22 mouse cellular contexts compared by ENCODE assay signal in genomic region chr3:32337770-32338169, GRCm38 (mm10). TPM values are rescaled to one million over a fixed set of nuclear protein-coding genes. Genes with fewer than 3 reads are reported as not detected.
DNase-seq lines count a peak whose midpoint lies in the region; ATAC-seq and TF ChIP-seq lines count a peak whose summit lies in the region.
"Had no signal": no experiment of that assay in that cellular context is flagged by ENCODE, and none has a peak within 500 bp of the region (broad histone marks: within the 10 kb centered on the region; RNA-seq: fewer than 3 reads in every experiment).

No protein-coding gene starts in this region.

- H3K4me2 ChIP-seq in heart, postnatal 0 days (ENCODE audit: low read depth, low read length): no peak overlapping the region
- no peak overlapping the region for H3K4me2 ChIP-seq in kidney, embryonic 14.5 days (replicated peaks; ENCODE audit: low read depth, low read length)
- H3K4me2 ChIP-seq: embryonic facial prominence, embryonic 13.5 days; heart, embryonic 15.5 days; hindbrain, embryonic 12.5 days; liver, embryonic 11.5 days had no signal

- no peaks in the 10 kb centered on the region for H3K27me3 ChIP-seq in heart, postnatal 0 days (ENCODE audit: control insufficient read depth, insufficient read depth, low read length)
- H3K27me3 ChIP-seq in kidney, embryonic 14.5 days (ENCODE audit: control insufficient read depth, insufficient read depth, low read length): no peaks in the 10 kb centered on the region
- H3K27me3 ChIP-seq: embryonic facial prominence, embryonic 13.5 days; heart, embryonic 15.5 days; hindbrain, embryonic 12.5 days had no signal

- H3K36me3 ChIP-seq in heart, postnatal 0 days (replicated peaks; ENCODE audit: control insufficient read depth, insufficient read depth, low read length): peaks cover 11% of the 10 kb centered on the region; the same call in 1 of the 2 replicates
- peaks cover 9% of the 10 kb centered on the region; the same call in 1 of the 2 replicates for H3K36me3 ChIP-seq in kidney, embryonic 14.5 days (ENCODE audit: control insufficient read depth, insufficient read depth, low read length)

- peak; percentile 20 for DNase-seq in adrenal gland, postnatal 10 days
- no peak for DNase-seq in adrenal gland, postnatal 4 days (ENCODE audit: low spot score in 2 of 2)
- DNase-seq in heart, postnatal 0 days (ENCODE audit: low spot score): no peak
- no peak for DNase-seq in heart, adult 9 months (ENCODE audit: low spot score in 2 of 2)
- peak; percentile 8 to 19 for DNase-seq in kidney, postnatal 36 days
- DNase-seq in R1 (ENCODE audit: low read depth, low spot score): peak; percentile 25
- no peak for DNase-seq in spleen, adult 18-20 months
- DNase-seq: cerebellum, adult 11-12 months; cerebellum, postnatal 14 days; gastrocnemius, postnatal 25 days; layer of hippocampus, adult 9-11 months; lung, postnatal 4 days; right cerebral cortex, postnatal 25 days; thymus, postnatal 14 days had no signal

- no peak overlapping the region for H3K9ac ChIP-seq in heart, postnatal 0 days (replicated peaks; ENCODE audit: low read depth, low read length)
- H3K9ac ChIP-seq in kidney, embryonic 14.5 days (ENCODE audit: low read depth, low read length): no peak overlapping the region
- H3K9ac ChIP-seq: embryonic facial prominence, embryonic 13.5 days; heart, embryonic 15.5 days; hindbrain, embryonic 12.5 days had no signal

- TF ChIP-seq EP300 in heart, postnatal 0 days (IDR thresholded peaks at IDR 0.05; ENCODE audit: low read depth): no peak

- 50% methylated on average over 7 of the region's 7 CpGs for WGBS in heart, postnatal 0 days
- 89% methylated on average over 7 of the region's 7 CpGs for WGBS in kidney, embryonic 14.5 days

- H3K27ac ChIP-seq in heart, postnatal 0 days (ENCODE audit: low read depth): peak overlapping the region; percentile 19; the same call in 1 of the 2 replicates
- H3K27ac ChIP-seq in kidney, embryonic 14.5 days (ENCODE audit: low read depth, low read length): no peak overlapping the region
- H3K27ac ChIP-seq: embryonic facial prominence, embryonic 13.5 days; heart, embryonic 15.5 days; hindbrain, embryonic 12.5 days had no signal

- no peak overlapping the region for H3K4me3 ChIP-seq in heart, postnatal 0 days (ENCODE audit: low read depth, low read length)
- H3K4me3 ChIP-seq in kidney, embryonic 14.5 days (ENCODE audit: low read length): no peak overlapping the region
- H3K4me3 ChIP-seq: embryonic facial prominence, embryonic 13.5 days; heart, embryonic 15.5 days; hindbrain, embryonic 12.5 days had no signal

- no peak for ATAC-seq in heart, postnatal 0 days (ENCODE audit: insufficient read depth, low read depth)
- no peak for ATAC-seq in kidney, embryonic 14.5 days (ENCODE audit: low FRiP score, low TSS enrichment)
- ATAC-seq: CD4-positive, CD25-positive, alpha-beta regulatory T cell, adult 4 months; forebrain, embryonic 16.5 days had no signal

- H3K4me1 ChIP-seq in heart, postnatal 0 days (ENCODE audit: control insufficient read depth, insufficient read depth): peaks cover 19% of the 10 kb centered on the region
- H3K4me1 ChIP-seq in kidney, embryonic 14.5 days (ENCODE audit: control insufficient read depth, insufficient read depth, low read length): no peaks in the 10 kb centered on the region
- H3K4me1 ChIP-seq: embryonic facial prominence, embryonic 13.5 days; hindbrain, embryonic 12.5 days had no signal

- H3K9me3 ChIP-seq in heart, postnatal 0 days (replicated peaks; ENCODE audit: control insufficient read depth, low read length): no peaks in the 10 kb centered on the region
- H3K9me3 ChIP-seq in kidney, embryonic 14.5 days (ENCODE audit: control insufficient read depth, low read length): no peaks in the 10 kb centered on the region
- H3K9me3 ChIP-seq: embryonic facial prominence, embryonic 13.5 days; G1E; heart, embryonic 15.5 days; hindbrain, embryonic 12.5 days had no signal

- TF ChIP-seq CTCF in heart, postnatal 0 days (IDR thresholded peaks at IDR 0.05; ENCODE audit: low read depth): no peak

RNA-seq across cellular contexts. Expression of gene Zmat3, which starts 28.0 kb away (rescaled TPM):
- 10 to 100 TPM; 13.3 to 14.8 TPM for total RNA-seq in adrenal gland, postnatal 10 days (2021)
- total RNA-seq in adrenal gland, postnatal 4 days (2021): 10 to 100 TPM; 20.2 to 23.7 TPM
- 3.5 and 3.6 TPM in 2 replicates for total RNA-seq in heart, postnatal 0 days (2014; rRNA removed; ENCODE audit: low replicate concordance)
- polyA plus RNA-seq in heart, postnatal 0 days (2015; fragmentation: Nextera tagmentation; extraction: Ambion mirVana): 1.7 and 1.9 TPM in 2 replicates
- 5.8 and 6.9 TPM in 2 replicates for polyA plus RNA-seq in kidney, embryonic 14.5 days (2014; fragmentation: Nextera tagmentation; extraction: Ambion mirVana)

RNA-seq across cellular contexts. Expression of gene Pik3ca, which starts 59.7 kb away (rescaled TPM):
- total RNA-seq in adrenal gland, postnatal 10 days (2021): 10 to 100 TPM; 36.0 to 44.2 TPM
- total RNA-seq in adrenal gland, postnatal 4 days (2021): 10 to 100 TPM; 49.5 to 54.0 TPM
- 19.2 and 20.4 TPM in 2 replicates for total RNA-seq in heart, postnatal 0 days (2014; rRNA removed; ENCODE audit: low replicate concordance)
- 6.7 and 7.7 TPM in 2 replicates for polyA plus RNA-seq in heart, postnatal 0 days (2015; fragmentation: Nextera tagmentation; extraction: Ambion mirVana)
- 14.5 and 16.2 TPM in 2 replicates for polyA plus RNA-seq in kidney, embryonic 14.5 days (2014; fragmentation: Nextera tagmentation; extraction: Ambion mirVana)

Comparison
In these comparisons a context has a peak if more than half of its experiments do, and no peak if none do; other contexts are left out.
1. DNase-seq: peak in adrenal gland, postnatal 10 days (single experiment), kidney, postnatal 36 days (2 of 2) and R1 (single experiment); none in adrenal gland, postnatal 4 days (0 of 2), heart, postnatal 0 days (single experiment), heart, adult 9 months (0 of 2) and spleen, adult 18-20 months (0 of 2).